15 mouse cellular contexts compared by ENCODE assay signal in genomic region chr5:91204225-91205005, GRCm38 (mm10).
DNase-seq lines count a peak whose midpoint lies in the region; ATAC-seq and TF ChIP-seq lines count a peak whose summit lies in the region.
"Had no signal": no experiment of that assay in that cellular context is flagged by ENCODE, and none has a peak within 500 bp of the region (broad histone marks: within the 10 kb centered on the region; RNA-seq: fewer than 3 reads in every experiment).

No protein-coding gene starts in this region.

- no peaks in the 10 kb centered on the region for H3K9me3 ChIP-seq in heart, postnatal 0 days (replicated peaks; ENCODE audit: control insufficient read depth, low read length)
- no peaks in the 10 kb centered on the region for H3K9me3 ChIP-seq in heart, embryonic 11.5 days (replicated peaks; ENCODE audit: control insufficient read depth, low read length)
- H3K9me3 ChIP-seq in lung, postnatal 0 days (ENCODE audit: low read length), result no peaks in the 10 kb centered on the region
- H3K9me3 ChIP-seq in midbrain, embryonic 15.5 days, result no peaks in the 10 kb centered on the region
- H3K9me3 ChIP-seq: neural tube, embryonic 12.5 days; stomach, embryonic 15.5 days had no signal

- no peaks in the 10 kb centered on the region for H3K36me3 ChIP-seq in heart, postnatal 0 days (replicated peaks; ENCODE audit: control insufficient read depth, insufficient read depth, low read length)
- no peaks in the 10 kb centered on the region for H3K36me3 ChIP-seq in heart, embryonic 11.5 days (ENCODE audit: control insufficient read depth, insufficient read depth, low read length)
- no peaks in the 10 kb centered on the region for H3K36me3 ChIP-seq in lung, postnatal 0 days (ENCODE audit: insufficient read depth, low read length)
- no peaks in the 10 kb centered on the region for H3K36me3 ChIP-seq in midbrain, embryonic 15.5 days (replicated peaks)
- H3K36me3 ChIP-seq: neural tube, embryonic 12.5 days; stomach, embryonic 15.5 days had no signal

- no peak overlapping the region for H3K9ac ChIP-seq in heart, postnatal 0 days (replicated peaks; ENCODE audit: low read depth, low read length)
- H3K9ac ChIP-seq in heart, embryonic 11.5 days (ENCODE audit: low read depth, low read length), result no peak overlapping the region
- no peak overlapping the region for H3K9ac ChIP-seq in lung, postnatal 0 days (replicated peaks; ENCODE audit: low read depth)
- H3K9ac ChIP-seq in midbrain, embryonic 15.5 days, result no peak overlapping the region
- H3K9ac ChIP-seq: neural tube, embryonic 12.5 days; stomach, embryonic 15.5 days had no signal

- H3K4me3 ChIP-seq in heart, postnatal 0 days (ENCODE audit: low read depth, low read length), result no peak overlapping the region
- H3K4me3 ChIP-seq in heart, embryonic 11.5 days (ENCODE audit: low read depth, low read length), result no peak overlapping the region
- H3K4me3 ChIP-seq in lung, adult 2 months (replicated peaks; ENCODE audit: extremely low read depth, low read depth, low read length), result no peak overlapping the region
- no peak overlapping the region for H3K4me3 ChIP-seq in lung, postnatal 0 days (ENCODE audit: low read depth, low read length)
- H3K4me3 ChIP-seq in midbrain, embryonic 15.5 days, result no peak overlapping the region
- H3K4me3 ChIP-seq: neural tube, embryonic 12.5 days; stomach, embryonic 15.5 days had no signal

- no peak overlapping the region for H3K4me2 ChIP-seq in heart, postnatal 0 days (ENCODE audit: low read depth, low read length)
- no peak overlapping the region for H3K4me2 ChIP-seq in heart, embryonic 11.5 days
- no peak overlapping the region for H3K4me2 ChIP-seq in lung, postnatal 0 days (replicated peaks; ENCODE audit: low read depth, low read length)
- H3K4me2 ChIP-seq in midbrain, embryonic 15.5 days, result no peak overlapping the region
- H3K4me2 ChIP-seq: neural tube, embryonic 12.5 days; stomach, embryonic 15.5 days had no signal

- TF ChIP-seq EP300 in heart, postnatal 0 days (IDR thresholded peaks at IDR 0.05; ENCODE audit: low read depth), result no peak
- peak; percentile 80 for TF ChIP-seq EP300 in lung, postnatal 0 days (IDR thresholded peaks at IDR 0.05)

- no peak for TF ChIP-seq CTCF in heart, postnatal 0 days (IDR thresholded peaks at IDR 0.05; ENCODE audit: low read depth)
- no peak for TF ChIP-seq CTCF in lung, adult 2 months (IDR thresholded peaks at IDR 0.05; ENCODE audit: insufficient read depth, low read length)
- no peak for TF ChIP-seq CTCF in lung, postnatal 0 days (IDR thresholded peaks at IDR 0.05)

- peak; percentile 36 for DNase-seq in heart, postnatal 0 days (ENCODE audit: low spot score)
- peak; percentile 21 to 57 for DNase-seq in lung, adult 18-20 months
- no peak for DNase-seq in lung, adult 2 months
- peak; percentile 80 for DNase-seq in lung, postnatal 0 days (ENCODE audit: low spot score)
- DNase-seq in layer of hippocampus, adult 8-10 months (ENCODE audit: low spot score in 2 of 2), result no peak
- DNase-seq: adrenal gland, postnatal 14 days; cerebellum, postnatal 14 days; midbrain, embryonic 14.5 days; right cerebral cortex, postnatal 4 days had no signal

- H3K27ac ChIP-seq in heart, postnatal 0 days (ENCODE audit: low read depth), result no peak overlapping the region
- H3K27ac ChIP-seq in heart, embryonic 11.5 days (ENCODE audit: low read depth, low read length), result no peak overlapping the region
- H3K27ac ChIP-seq in lung, postnatal 0 days (ENCODE audit: low read length), result 0 out of 2 replicates have a peak overlapping the region, but pooled peaks have one; percentile 20
- no peak overlapping the region for H3K27ac ChIP-seq in midbrain, embryonic 15.5 days
- H3K27ac ChIP-seq: hindbrain, postnatal 0 days; neural tube, embryonic 12.5 days; stomach, embryonic 15.5 days had no signal

- TF ChIP-seq POLR2A in lung, adult 2 months (IDR thresholded peaks at IDR 0.05; ENCODE audit: borderline replicate concordance, extremely low read depth, low read depth, low read length), result no peak

- 58% methylated on average over 13 of the region's 13 CpGs for WGBS in heart, postnatal 0 days
- 83% methylated on average over 13 of the region's 13 CpGs for WGBS in heart, embryonic 11.5 days (ENCODE audit: insufficient replicate concordance)
- WGBS in lung, adult 2 months, result 61% methylated on average over 13 of the region's 13 CpGs
- WGBS in lung, postnatal 0 days, result 54% methylated on average over 13 of the region's 13 CpGs
- WGBS in midbrain, embryonic 15.5 days, result 88% methylated on average over 13 of the region's 13 CpGs

- peaks cover 14% of the 10 kb centered on the region for H3K4me1 ChIP-seq in heart, postnatal 0 days (ENCODE audit: control insufficient read depth, insufficient read depth)
- no peaks in the 10 kb centered on the region for H3K4me1 ChIP-seq in heart, embryonic 11.5 days (ENCODE audit: control insufficient read depth, insufficient read depth, low read length)
- peaks cover 2% of the 10 kb centered on the region; the same call in 1 of the 2 replicates for H3K4me1 ChIP-seq in lung, adult 2 months (ENCODE audit: control insufficient read depth, insufficient read depth, low read length)
- no peaks in the 10 kb centered on the region for H3K4me1 ChIP-seq in lung, postnatal 0 days (ENCODE audit: insufficient read depth, low read depth, low read length)
- no peaks in the 10 kb centered on the region for H3K4me1 ChIP-seq in midbrain, embryonic 15.5 days
- H3K4me1 ChIP-seq: neural tube, embryonic 12.5 days; stomach, embryonic 15.5 days had no signal

- no peaks in the 10 kb centered on the region for H3K27me3 ChIP-seq in heart, postnatal 0 days (ENCODE audit: control insufficient read depth, insufficient read depth, low read length)
- H3K27me3 ChIP-seq in heart, embryonic 11.5 days (ENCODE audit: control insufficient read depth, insufficient read depth, low read length), result no peaks in the 10 kb centered on the region
- H3K27me3 ChIP-seq in lung, postnatal 0 days (replicated peaks; ENCODE audit: insufficient read depth, low read length), result no peaks in the 10 kb centered on the region
- H3K27me3 ChIP-seq in midbrain, embryonic 15.5 days (replicated peaks), result no peaks in the 10 kb centered on the region
- H3K27me3 ChIP-seq: neural tube, embryonic 12.5 days; stomach, embryonic 15.5 days had no signal

- ATAC-seq in heart, postnatal 0 days (ENCODE audit: insufficient read depth, low read depth), result peak; percentile 58
- no peak for ATAC-seq in heart, embryonic 11.5 days (replicated peaks; ENCODE audit: insufficient number of reproducible peaks, low FRiP score, low TSS enrichment)
- peak; percentile 66 for ATAC-seq in lung, postnatal 0 days
- no peak for ATAC-seq in megakaryocyte, adult 5-6 weeks (ENCODE audit: poor library complexity, severe bottlenecking)
- no peak for ATAC-seq in midbrain, embryonic 15.5 days (replicated peaks)
- ATAC-seq: hindbrain, postnatal 0 days had no signal

Comparison
In these comparisons a context has a peak if more than half of its experiments do, and no peak if none do; other contexts are left out.
1. ATAC-seq: peak in heart, postnatal 0 days (single experiment) and lung, postnatal 0 days (single experiment); none in heart, embryonic 11.5 days (single experiment), megakaryocyte, adult 5-6 weeks (single experiment) and midbrain, embryonic 15.5 days (single experiment).
2. DNase-seq: peak in heart, postnatal 0 days (single experiment), lung, adult 18-20 months (2 of 2) and lung, postnatal 0 days (single experiment); none in lung, adult 2 months (single experiment) and layer of hippocampus, adult 8-10 months (0 of 2).